Mouse (Mus musculus): ENCODE data around the gene Rgs19. TPM values are rescaled to one million over a fixed set of nuclear protein-coding genes. Genes with fewer than 3 reads are reported as not detected.
A peak's percentile ranks its signal among the peaks of the same experiment; 100 is the strongest.

Rgs19 gene
- polyA plus RNA-seq, 1 experiment from 2014 or later, result 64.7 TPM

DNA sequence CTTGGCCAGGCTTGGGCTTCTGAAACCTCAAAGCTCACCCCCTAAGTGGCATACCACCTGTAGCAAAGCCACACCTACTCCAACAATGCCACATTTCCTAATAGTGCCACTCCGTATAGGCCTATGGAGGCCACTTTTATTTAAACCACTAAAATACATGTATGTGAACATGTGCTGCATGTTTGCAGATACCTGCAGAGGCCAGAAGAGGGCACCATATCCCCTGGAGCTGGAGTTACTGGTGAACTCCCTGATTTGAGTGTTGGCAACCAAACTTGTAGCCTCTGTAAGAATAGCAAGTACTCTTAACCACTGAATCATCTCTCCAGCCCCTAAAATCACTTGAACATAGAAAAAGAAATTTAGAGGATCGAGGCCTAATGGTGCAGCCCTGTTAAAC, 49.4 kb downstream of the Rgs19 start:
- DNase-seq (ENCODE audit: low spot score) (peak; percentile 64), ATAC-seq (replicated peaks; ENCODE audit: low FRiP score) (no peak)
- no peak overlapping the region for H3K9ac ChIP-seq (ENCODE audit: low read length)
- peaks cover 21% of the 10 kb centered on the region; the same call in 1 of the 2 replicates for H3K36me3 ChIP-seq (ENCODE audit: control insufficient read depth, insufficient read depth, low read length)
- WGBS, result 89% methylated on average over 2 of the region's 2 CpGs
- H3K4me3 ChIP-seq (ENCODE audit: low read depth, low read length), result no peak overlapping the region
- H3K4me2 ChIP-seq (ENCODE audit: low read depth, low read length, severe bottlenecking), result no peak overlapping the region
- H3K27me3 ChIP-seq (ENCODE audit: control insufficient read depth, insufficient read depth, low read length), result no peaks in the 10 kb centered on the region
- H3K9me3 ChIP-seq (ENCODE audit: control insufficient read depth, low read length), result no peaks in the 10 kb centered on the region
- H3K27ac ChIP-seq (ENCODE audit: low read depth, low read length), result no peak overlapping the region
- no peaks in the 10 kb centered on the region for H3K4me1 ChIP-seq (replicated peaks; ENCODE audit: control insufficient read depth, insufficient read depth, low read length)

Other genes starting within 250 kb of the Rgs19 start
- 14.2 and 16.1 TPM in 2 replicates for gene Zbtb46, start 234.6 kb downstream of the Rgs19 start, polyA plus RNA-seq (2014; fragmentation: Nextera tagmentation; extraction: Ambion mirVana)
- 0.15 TPM in 1 of 2 replicates, not detected in the other for gene Abhd16b, start 200.8 kb downstream of the Rgs19 start, polyA plus RNA-seq (2014; fragmentation: Nextera tagmentation; extraction: Ambion mirVana)
- 143 and 148 TPM in 2 replicates for gene Tpd52l2, start 196.8 kb downstream of the Rgs19 start, polyA plus RNA-seq (2014; fragmentation: Nextera tagmentation; extraction: Ambion mirVana)
- gene Dnajc5, start 173.5 kb downstream of the Rgs19 start, polyA plus RNA-seq (2014; fragmentation: Nextera tagmentation; extraction: Ambion mirVana), result 103 and 104 TPM in 2 replicates
- gene Uckl1, start 109.1 kb downstream of the Rgs19 start, polyA plus RNA-seq (2014; fragmentation: Nextera tagmentation; extraction: Ambion mirVana), result 51.0 and 51.5 TPM in 2 replicates
- gene Prpf6, start 102.1 kb downstream of the Rgs19 start, polyA plus RNA-seq (2014; fragmentation: Nextera tagmentation; extraction: Ambion mirVana), result 76.5 and 82.4 TPM in 2 replicates
- gene Zfp512b, start 101.2 kb downstream of the Rgs19 start, polyA plus RNA-seq (2014; fragmentation: Nextera tagmentation; extraction: Ambion mirVana), result 53.7 and 60.7 TPM in 2 replicates
- 52.0 and 58.5 TPM in 2 replicates for gene Samd10, start 94.8 kb downstream of the Rgs19 start, polyA plus RNA-seq (2014; fragmentation: Nextera tagmentation; extraction: Ambion mirVana)
- gene Gm29797, start 36.9 kb downstream of the Rgs19 start, polyA plus RNA-seq (2014; fragmentation: Nextera tagmentation; extraction: Ambion mirVana), result not detected in 2 replicates
- gene Sox18, start 22.3 kb downstream of the Rgs19 start, polyA plus RNA-seq (2014; fragmentation: Nextera tagmentation; extraction: Ambion mirVana), result 15.8 and 18.8 TPM in 2 replicates
- gene Tcea2, start 13.7 kb downstream of the Rgs19 start, polyA plus RNA-seq (2014; fragmentation: Nextera tagmentation; extraction: Ambion mirVana), result 21.1 and 22.6 TPM in 2 replicates
- not detected in 2 replicates for gene Lkaaear1, start 4.5 kb upstream of the Rgs19 start, polyA plus RNA-seq (2014; fragmentation: Nextera tagmentation; extraction: Ambion mirVana)
- gene Oprl1, start 21.0 kb upstream of the Rgs19 start, polyA plus RNA-seq (2014; fragmentation: Nextera tagmentation; extraction: Ambion mirVana), result 12.8 and 15.8 TPM in 2 replicates
- gene Myt1, start 69.4 kb upstream of the Rgs19 start, polyA plus RNA-seq (2014; fragmentation: Nextera tagmentation; extraction: Ambion mirVana), result 26.6 and 27.3 TPM in 2 replicates
- 27.1 and 33.4 TPM in 2 replicates for gene Pcmtd2, start 143.9 kb upstream of the Rgs19 start, polyA plus RNA-seq (2014; fragmentation: Nextera tagmentation; extraction: Ambion mirVana)
- gene Polr3k, start 170.4 kb upstream of the Rgs19 start, polyA plus RNA-seq (2014; fragmentation: Nextera tagmentation; extraction: Ambion mirVana), result 99.4 and 103 TPM in 2 replicates

All from forebrain, embryonic 11.5 days (tissue).